Mouse (Mus musculus) neural tube, embryonic 14.5 days (tissue): ENCODE results near the gene Pak2. TPM values are rescaled to one million over a fixed set of nuclear protein-coding genes. Genes with fewer than 3 reads are reported as not detected.

Experiments
- ATAC-seq: fragments of 200-750 bp; cut with Nextera tagmentation; 2 replicates; pipeline ENCODE4 v1.8.0; 2017; ENCODE audit warnings: low read depth, mild to moderate bottlenecking, moderate TSS enrichment, moderate library complexity
- H3K27ac ChIP-seq: fragments of 300-500 bp; sonication (generic); 2 replicates; pipeline ENCODE4 v1.5.1; 2014; ENCODE audit warnings: low read depth, mild to moderate bottlenecking, control low read depth, low read length, moderate library complexity, mixed read lengths
- H3K27me3 ChIP-seq: fragments of 300-500 bp; sonication (generic); 2 replicates; pipeline ENCODE4 v1.6.1; 2014; ENCODE audit warnings: low read length; ENCODE audit not compliant: control insufficient read depth, insufficient read depth
- H3K36me3 ChIP-seq: fragments of 300-500 bp; sonication (generic); 2 replicates; pipeline ENCODE4 v1.6.1; 2014; ENCODE audit warnings: low read length, mixed read lengths; ENCODE audit not compliant: control insufficient read depth, insufficient read depth
- H3K4me1 ChIP-seq: fragments of 300-500 bp; sonication (generic); 2 replicates; pipeline ENCODE4 v1.6.1; 2014; ENCODE audit warnings: low read length; ENCODE audit not compliant: control insufficient read depth, insufficient read depth
- H3K4me2 ChIP-seq: fragments of 300-500 bp; sonication (generic); 2 replicates; pipeline ENCODE4 v1.6.1; 2014; ENCODE audit warnings: mild to moderate bottlenecking, low read depth, low read length, control low read depth
- H3K4me3 ChIP-seq: fragments of 300-500 bp; sonication (generic); 2 replicates; pipeline ENCODE4 v1.5.1; 2014; ENCODE audit warnings: low read depth, low read length, control low read depth, mixed read lengths
- H3K9ac ChIP-seq: fragments of 300-500 bp; sonication (generic); replicated peaks from 2 replicates; pipeline ENCODE4 v1.6.1; 2014; ENCODE audit warnings: low read depth, mild to moderate bottlenecking, control low read depth, low read length, mixed read lengths
- H3K9me3 ChIP-seq: fragments of 300-500 bp; sonication (generic); 2 replicates; pipeline ENCODE4 v1.6.1; 2016; ENCODE audit warnings: low read length; ENCODE audit not compliant: control insufficient read depth
- WGBS: fragments of 180-500 bp; shearing (Covaris S2); extraction: QIAGEN DNeasy Blood & Tissue Kit; methylation state at CpG from one replicate; pipeline ENCODE4 v1.1.7; 2014; 5-methylcytosine and 5-hydroxymethylcytosine counted together
- microRNA-seq: library from miRNA; unstranded; fragments of <30 nt; microRNA quantifications from one replicate; pipeline ENCODE4, GENCODE M21; 2016
- polyA plus RNA-seq: library from polyadenylated mRNA; unstranded; fragments of >200 nt; fragmentation: Nextera tagmentation; extraction: Ambion mirVana; gene quantifications from 2 replicates; pipeline ENCODE4 v1.2.1, GENCODE M21; 2014

The Pak2 gene
- polyA plus RNA-seq, 1 experiment from 2014 or later = 28.1 TPM

DNA sequence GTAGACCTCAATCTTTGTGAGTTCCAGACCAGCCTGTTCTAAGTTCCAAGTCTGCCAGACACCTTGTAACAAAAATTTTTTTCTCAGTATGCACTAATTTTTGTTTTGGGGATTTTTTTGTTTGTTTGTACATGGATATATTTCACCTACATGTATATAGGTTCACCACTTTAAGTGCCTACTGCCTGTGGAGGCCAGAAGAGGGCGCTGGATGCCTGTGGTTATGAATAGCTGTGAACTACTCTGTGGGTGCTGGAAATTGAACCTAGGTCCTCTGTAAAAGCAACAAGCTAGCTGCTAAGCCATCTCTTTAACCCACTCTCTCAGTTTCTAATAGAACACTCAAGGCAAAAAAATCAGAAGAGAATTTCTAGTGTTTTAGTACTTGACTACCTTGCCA is 87.1 kb downstream of the Pak2 start:
- Histone ChIP-seq H3K9ac (no peak overlapping the region), H3K4me3 (no peak overlapping the region), H3K36me3 (peaks cover 16% of the 10 kb centered on the region), H3K4me2 (no peak overlapping the region), H3K27me3 (no peaks in the 10 kb centered on the region), H3K9me3 (no peaks in the 10 kb centered on the region), H3K27ac (no peak overlapping the region), H3K4me1 (no peaks in the 10 kb centered on the region)
- no peak for ATAC-seq
- WGBS = 59% methylated on average over 1 of the region's 1 CpGs

DNA sequence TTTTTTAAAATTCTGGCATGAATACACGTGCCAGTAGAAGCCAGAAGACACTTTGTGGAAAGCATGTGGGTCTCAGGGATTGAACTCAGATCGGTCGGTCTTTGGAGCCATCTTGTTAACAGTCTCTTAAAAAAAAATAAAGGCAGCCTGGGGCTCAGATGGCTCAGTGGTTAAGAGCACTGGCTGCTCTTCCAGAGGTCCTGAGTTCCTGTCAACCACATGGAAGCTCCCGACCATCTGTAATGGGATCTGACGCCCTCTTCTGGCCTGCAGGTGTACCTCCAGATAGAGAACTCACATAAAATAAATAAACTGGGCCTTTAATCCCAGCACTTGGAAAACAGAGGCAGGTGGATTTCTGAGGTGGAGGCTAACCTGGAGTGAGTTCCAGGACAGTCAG is 98.2 kb downstream of the Pak2 start:
- 82% methylated on average over 5 of the region's 5 CpGs for WGBS
- no peak overlapping the region for H3K4me3 ChIP-seq
- no peak overlapping the region for H3K27ac ChIP-seq
- ATAC-seq = no peak
- no peak overlapping the region for H3K9ac ChIP-seq
- no peaks in the 10 kb centered on the region for H3K9me3 ChIP-seq
- H3K36me3 ChIP-seq = peaks cover 11% of the 10 kb centered on the region; the same call in 1 of the 2 replicates
- no peaks in the 10 kb centered on the region for H3K4me1 ChIP-seq
- H3K27me3 ChIP-seq = no peaks in the 10 kb centered on the region
- no peak overlapping the region for H3K4me2 ChIP-seq

DNA sequence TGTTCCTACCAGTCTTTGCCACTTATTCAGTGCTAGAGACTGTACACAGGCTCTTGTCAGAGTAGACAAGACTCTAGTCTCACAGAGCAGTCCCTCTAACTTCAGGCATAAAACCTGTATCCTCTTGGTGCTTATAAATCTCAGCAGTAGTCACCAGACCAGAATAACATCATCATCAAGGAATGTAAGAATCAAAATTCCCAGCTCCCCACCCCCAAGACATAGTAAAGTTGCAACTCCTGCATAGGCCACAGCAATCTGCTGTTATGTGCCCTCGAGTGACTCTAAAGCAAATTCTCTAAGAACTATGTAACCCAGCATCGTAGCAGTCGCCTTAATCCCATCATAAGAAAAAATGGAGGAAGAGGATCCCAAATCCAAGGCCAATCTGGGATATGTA is 99.6 kb downstream of the Pak2 start:
- H3K4me1 ChIP-seq = no peaks in the 10 kb centered on the region
- no peak overlapping the region for H3K9ac ChIP-seq
- WGBS = 94% methylated on average over 3 of the region's 3 CpGs
- ATAC-seq = no peak
- no peak overlapping the region for H3K27ac ChIP-seq
- H3K4me3 ChIP-seq = no peak overlapping the region
- H3K27me3 ChIP-seq = no peaks in the 10 kb centered on the region
- H3K9me3 ChIP-seq = no peaks in the 10 kb centered on the region
- peaks cover 16% of the 10 kb centered on the region; the same call in 1 of the 2 replicates for H3K36me3 ChIP-seq
- H3K4me2 ChIP-seq = no peak overlapping the region

DNA sequence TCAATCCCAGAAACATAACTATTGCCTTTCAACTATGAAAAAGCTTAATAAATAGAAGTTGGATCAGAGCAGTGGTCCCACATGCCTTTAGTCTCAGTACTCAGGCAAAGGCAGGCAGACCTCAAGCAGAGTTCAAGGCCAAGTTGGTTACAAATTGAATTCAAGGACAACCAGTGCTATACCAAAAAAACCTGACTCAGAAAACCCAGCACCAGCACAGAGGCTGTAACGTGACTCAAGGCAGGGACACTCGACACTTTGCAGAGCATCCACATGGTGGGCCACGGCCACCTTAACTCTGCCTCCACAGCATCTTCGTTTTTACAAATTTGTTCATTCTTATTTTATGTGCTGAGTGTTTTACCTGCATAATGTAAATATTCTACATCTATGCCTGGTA is 103.9 kb downstream of the Pak2 start:
- 95% methylated on average over 4 of the region's 4 CpGs for WGBS
- Histone ChIP-seq H3K4me3 (no peak overlapping the region), H3K4me2 (no peak overlapping the region), H3K27ac (no peak overlapping the region), H3K9ac (no peak overlapping the region), H3K36me3 (peaks cover 22% of the 10 kb centered on the region; the same call in 1 of the 2 replicates), H3K27me3 (no peaks in the 10 kb centered on the region), H3K4me1 (no peaks in the 10 kb centered on the region), H3K9me3 (no peaks in the 10 kb centered on the region)
- no peak for ATAC-seq

Small RNA genes within 50 kb of the gene (microRNA-seq; reads per million reads assigned to microRNA genes)
- gene Gm26269 = not detected

Other genes with a start within 250 kb of the Pak2 start
- gene Meltf, start 200.5 kb downstream of the Pak2 start, polyA plus RNA-seq = 0.12 TPM in 2 replicates
- gene Pigz, start 145.5 kb downstream of the Pak2 start, polyA plus RNA-seq = 3.9 and 5.0 TPM in 2 replicates
- gene 0610012G03Rik, start 130.8 kb downstream of the Pak2 start, polyA plus RNA-seq = 115 and 124 TPM in 2 replicates
- gene Ncbp2, start 130.8 kb downstream of the Pak2 start, polyA plus RNA-seq = 92.0 and 92.9 TPM in 2 replicates
- gene Senp5, start 76.1 kb downstream of the Pak2 start, polyA plus RNA-seq = 13.2 and 13.7 TPM in 2 replicates
- 104 and 115 TPM in 2 replicates for gene Pigx, start 20.4 kb upstream of the Pak2 start, polyA plus RNA-seq
- 50.9 and 58.3 TPM in 2 replicates for gene Cep19, start 20.5 kb upstream of the Pak2 start, polyA plus RNA-seq
- gene Nrros, start 86.3 kb upstream of the Pak2 start, polyA plus RNA-seq = 2.5 and 7.7 TPM in 2 replicates
- gene Bex6, start 100.5 kb upstream of the Pak2 start, polyA plus RNA-seq = not detected in 2 replicates
- 13.9 and 17.9 TPM in 2 replicates for gene Fbxo45, start 167.8 kb upstream of the Pak2 start, polyA plus RNA-seq
- 12.8 and 17.6 TPM in 2 replicates for gene Wdr53, start 167.9 kb upstream of the Pak2 start, polyA plus RNA-seq
- gene Smco1, start 192.1 kb upstream of the Pak2 start, polyA plus RNA-seq = 0.15 TPM in 1 of 2 replicates, not detected in the other
- 21.5 and 23.2 TPM in 2 replicates for gene Rnf168, start 198.1 kb upstream of the Pak2 start, polyA plus RNA-seq